Mouse (Mus musculus) MN1 (cell line): ENCODE results near the gene Gm17175.
"Not testable (repeated sequence)": the region's sequence is repeated elsewhere in the genome, so short reads cannot be mapped to it uniquely, and the experiment has no call there.

Experiments used
- DNase-seq: peaks from one replicate; pipeline ENCODE4 v3.0.0-alpha.2; 2016; ENCODE audit warnings: low spot score

Gene Gm17175

GRCm38 (mm10) chr14:51573963-51574362 is at the start of gene Gm17175:
Gene Gm17175 (minus strand): TSS chr14:51574063.
- not testable (repeated sequence) for DNase-seq

- no peak for DNase-seq
Measured at GRCm38 (mm10) chr14:51611210-51611609, 37.3 kb upstream of the Gm17175 start, which contains the start of gene Gm17078. Gene Gm17078 (minus strand): TSS chr14:51611310.

- DNase-seq: not testable (repeated sequence)
Measured at GRCm38 (mm10) chr14:51592039-51592438, 18.2 kb upstream of the Gm17175 start, which contains the start of gene Gm17174. Gene Gm17174 (minus strand): TSS chr14:51592139.

GRCm38 (mm10) chr14:51552490-51552889 is 21.4 kb downstream of the Gm17175 start, which contains the start of gene Gm5622:
Gene Gm5622 (plus strand): TSS chr14:51552790.
- no peak for DNase-seq
